Mouse (Mus musculus) intestine, embryonic 16.5 days (tissue): Measurements from ENCODE around the gene Wnt3. TPM values are rescaled to one million over a fixed set of nuclear protein-coding genes. Genes with fewer than 3 reads are reported as not detected.

ENCODE experiments used
- ATAC-seq: fragments of 200-750 bp; cut with Nextera tagmentation; 2 replicates; pipeline ENCODE4 v1.8.0; 2017; ENCODE audit warnings: moderate TSS enrichment, moderate library complexity
- H3K27ac ChIP-seq: fragments of 300-500 bp; sonication (generic); 2 replicates; pipeline ENCODE4 v1.5.1; 2014; ENCODE audit warnings: mild to moderate bottlenecking, low read length
- H3K27me3 ChIP-seq: fragments of 300-500 bp; sonication (generic); replicated peaks from 2 replicates; pipeline ENCODE4 v1.6.1; 2014; ENCODE audit warnings: low read length, control low read depth, mixed read lengths; ENCODE audit not compliant: control insufficient read depth, insufficient read depth
- H3K36me3 ChIP-seq: fragments of 300-500 bp; sonication (generic); 2 replicates; pipeline ENCODE4 v1.6.1; 2014; ENCODE audit warnings: low read length, control low read depth; ENCODE audit not compliant: control insufficient read depth, insufficient read depth
- H3K4me1 ChIP-seq: fragments of 300-500 bp; sonication (generic); 2 replicates; pipeline ENCODE4 v1.6.1; 2014; ENCODE audit warnings: low read length, control low read depth, mixed read lengths; ENCODE audit not compliant: control insufficient read depth, insufficient read depth
- H3K4me2 ChIP-seq: fragments of 300-500 bp; sonication (generic); 2 replicates; pipeline ENCODE4 v1.6.1; 2014; ENCODE audit warnings: low read depth, low read length, control low read depth
- H3K4me3 ChIP-seq: fragments of 300-500 bp; sonication (generic); 2 replicates; pipeline ENCODE4 v1.5.1; 2014; ENCODE audit warnings: mild to moderate bottlenecking, low read length
- H3K9ac ChIP-seq: fragments of 300-500 bp; sonication (generic); 2 replicates; pipeline ENCODE4 v1.6.1; 2014; ENCODE audit warnings: low read depth, low read length
- H3K9me3 ChIP-seq: fragments of 300-500 bp; sonication (generic); 2 replicates; pipeline ENCODE4 v1.6.1; 2016; ENCODE audit warnings: low read length, control low read depth; ENCODE audit not compliant: control insufficient read depth
- WGBS: fragments of 180-500 bp; shearing (Covaris S2); extraction: QIAGEN DNeasy Blood & Tissue Kit; methylation state at CpG from one replicate; pipeline ENCODE4 v1.1.7; 2014; 5-methylcytosine and 5-hydroxymethylcytosine counted together
- polyA plus RNA-seq: library from polyadenylated mRNA; unstranded; fragments of >200 nt; fragmentation: Nextera tagmentation; extraction: Ambion mirVana; gene quantifications from 2 replicates; pipeline ENCODE4 v1.2.1, GENCODE M21; 2015

Wnt3 gene
- polyA plus RNA-seq, 1 experiment from 2014 or later: 0.39 TPM

DNA sequence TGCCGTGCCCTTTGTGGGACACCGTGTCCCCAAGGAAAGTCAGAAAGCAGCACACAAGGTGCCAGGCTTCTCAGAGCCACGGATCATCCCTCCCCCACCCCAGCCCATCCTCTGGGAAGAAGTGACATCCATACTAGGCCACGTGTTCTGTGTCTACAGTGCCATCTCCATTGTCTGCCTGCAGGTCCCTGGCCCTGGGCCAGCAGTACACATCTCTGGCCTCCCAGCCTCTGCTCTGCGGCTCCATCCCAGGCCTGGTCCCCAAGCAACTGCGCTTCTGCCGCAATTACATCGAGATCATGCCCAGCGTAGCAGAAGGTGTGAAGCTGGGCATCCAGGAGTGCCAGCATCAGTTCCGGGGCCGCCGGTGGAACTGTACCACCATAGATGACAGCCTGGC lies 34.0 kb downstream of the Wnt3 start:
- no peak overlapping the region for H3K4me3 ChIP-seq
- no peak overlapping the region for H3K4me2 ChIP-seq
- H3K27me3 ChIP-seq: peaks cover 56% of the 10 kb centered on the region
- ATAC-seq: no peak
- no peak overlapping the region for H3K27ac ChIP-seq
- peaks cover 13% of the 10 kb centered on the region; the same call in 1 of the 2 replicates for H3K4me1 ChIP-seq
- 39% methylated on average over 12 of the region's 12 CpGs for WGBS
- no peaks in the 10 kb centered on the region for H3K36me3 ChIP-seq
- H3K9me3 ChIP-seq: peaks cover 8% of the 10 kb centered on the region
- no peak overlapping the region for H3K9ac ChIP-seq

GRCm38 (mm10) chr11:103808771-103809610 lies 35.0 kb downstream of the Wnt3 start:
- no peaks in the 10 kb centered on the region for H3K36me3 ChIP-seq
- WGBS: 8% methylated on average over 29 of the region's 29 CpGs
- H3K4me3 ChIP-seq: peak overlapping the region; percentile 63
- H3K27ac ChIP-seq: no peak overlapping the region
- no peak overlapping the region for H3K9ac ChIP-seq
- H3K4me1 ChIP-seq: peaks cover 13% of the 10 kb centered on the region; the same call in 1 of the 2 replicates
- peak overlapping the region; percentile 99 for H3K4me2 ChIP-seq
- no peak for ATAC-seq
- peaks cover 57% of the 10 kb centered on the region for H3K27me3 ChIP-seq
- H3K9me3 ChIP-seq: peaks cover 8% of the 10 kb centered on the region

- Histone ChIP-seq H3K4me1 (peaks cover 13% of the 10 kb centered on the region; the same call in 1 of the 2 replicates), H3K27me3 (peaks cover 57% of the 10 kb centered on the region), H3K4me2 (peak overlapping the region; percentile 99), H3K36me3 (no peaks in the 10 kb centered on the region), H3K4me3 (peak overlapping the region; percentile 63), H3K27ac (no peak overlapping the region), H3K9ac (peak overlapping the region; percentile 61), H3K9me3 (peaks cover 6% of the 10 kb centered on the region)
- under 1% methylated on average over 101 of the region's 107 CpGs for WGBS
- ATAC-seq: peak; percentile 39
These were observed 36.0 kb downstream of the Wnt3 start for GRCm38 (mm10) chr11:103809611-103810598.

- Histone ChIP-seq H3K4me3 (peak overlapping the region; percentile 63), H3K27ac (no peak overlapping the region), H3K4me1 (peaks cover 13% of the 10 kb centered on the region; the same call in 1 of the 2 replicates), H3K9ac (peak overlapping the region; percentile 61; the same call in 1 of the 2 replicates), H3K36me3 (no peaks in the 10 kb centered on the region), H3K9me3 (no peaks in the 10 kb centered on the region), H3K27me3 (peaks cover 57% of the 10 kb centered on the region), H3K4me2 (peak overlapping the region; percentile 99)
- 28% methylated on average over 12 of the region's 12 CpGs for WGBS
- ATAC-seq: no peak
These were observed 36.7 kb downstream of the Wnt3 start for GRCm38 (mm10) chr11:103810631-103811030.

DNA sequence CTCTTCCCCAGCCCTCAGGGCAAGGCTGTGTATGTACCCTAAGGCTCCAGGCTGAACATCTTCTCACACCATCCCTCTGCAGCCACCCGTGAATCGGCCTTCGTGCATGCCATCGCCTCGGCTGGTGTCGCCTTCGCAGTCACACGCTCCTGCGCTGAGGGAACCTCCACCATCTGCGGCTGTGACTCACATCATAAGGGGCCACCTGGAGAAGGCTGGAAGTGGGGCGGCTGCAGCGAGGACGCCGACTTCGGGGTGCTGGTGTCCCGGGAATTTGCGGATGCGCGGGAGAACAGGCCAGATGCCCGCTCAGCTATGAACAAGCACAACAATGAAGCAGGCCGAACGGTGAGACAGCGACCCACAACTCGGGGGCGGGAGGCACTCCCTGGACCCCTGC lies 37.3 kb downstream of the Wnt3 start:
- peaks cover 13% of the 10 kb centered on the region; the same call in 1 of the 2 replicates for H3K4me1 ChIP-seq
- no peaks in the 10 kb centered on the region for H3K36me3 ChIP-seq
- H3K27ac ChIP-seq: no peak overlapping the region
- H3K4me3 ChIP-seq: no peak overlapping the region
- WGBS: 73% methylated on average over 25 of the region's 25 CpGs
- H3K4me2 ChIP-seq: no peak overlapping the region
- peaks cover 57% of the 10 kb centered on the region for H3K27me3 ChIP-seq
- ATAC-seq: no peak
- H3K9me3 ChIP-seq: no peaks in the 10 kb centered on the region
- no peak overlapping the region for H3K9ac ChIP-seq

GRCm38 (mm10) chr11:103814808-103815207 lies 40.9 kb downstream of the Wnt3 start:
- no peak overlapping the region for H3K27ac ChIP-seq
- H3K4me2 ChIP-seq: no peak overlapping the region
- 24% methylated on average over 3 of the region's 3 CpGs for WGBS
- H3K9ac ChIP-seq: no peak overlapping the region
- H3K4me1 ChIP-seq: peaks cover 5% of the 10 kb centered on the region; the same call in 1 of the 2 replicates
- H3K27me3 ChIP-seq: peaks cover 28% of the 10 kb centered on the region
- peak; percentile 90 for ATAC-seq
- H3K36me3 ChIP-seq: no peaks in the 10 kb centered on the region
- no peaks in the 10 kb centered on the region for H3K9me3 ChIP-seq
- no peak overlapping the region for H3K4me3 ChIP-seq

- WGBS: 47% methylated on average over 13 of the region's 13 CpGs
- H3K9ac ChIP-seq: no peak overlapping the region
- no peaks in the 10 kb centered on the region for H3K9me3 ChIP-seq
- no peak overlapping the region for H3K27ac ChIP-seq
- H3K4me1 ChIP-seq: no peaks in the 10 kb centered on the region
- H3K4me3 ChIP-seq: no peak overlapping the region
- ATAC-seq: no peak
- peaks cover 16% of the 10 kb centered on the region for H3K27me3 ChIP-seq
- H3K36me3 ChIP-seq: no peaks in the 10 kb centered on the region
- no peak overlapping the region for H3K4me2 ChIP-seq
These were observed 42.0 kb downstream of the Wnt3 start for GRCm38 (mm10) chr11:103815986-103816385.

- WGBS: 81% methylated on average over 8 of the region's 8 CpGs
- H3K9me3 ChIP-seq: no peaks in the 10 kb centered on the region
- no peaks in the 10 kb centered on the region for H3K36me3 ChIP-seq
- no peak overlapping the region for H3K27ac ChIP-seq
- no peak overlapping the region for H3K4me2 ChIP-seq
- no peak overlapping the region for H3K9ac ChIP-seq
- H3K27me3 ChIP-seq: peaks cover 9% of the 10 kb centered on the region
- no peak overlapping the region for H3K4me3 ChIP-seq
- no peaks in the 10 kb centered on the region for H3K4me1 ChIP-seq
- ATAC-seq: no peak
These were observed 42.8 kb downstream of the Wnt3 start for GRCm38 (mm10) chr11:103816719-103817118.

DNA sequence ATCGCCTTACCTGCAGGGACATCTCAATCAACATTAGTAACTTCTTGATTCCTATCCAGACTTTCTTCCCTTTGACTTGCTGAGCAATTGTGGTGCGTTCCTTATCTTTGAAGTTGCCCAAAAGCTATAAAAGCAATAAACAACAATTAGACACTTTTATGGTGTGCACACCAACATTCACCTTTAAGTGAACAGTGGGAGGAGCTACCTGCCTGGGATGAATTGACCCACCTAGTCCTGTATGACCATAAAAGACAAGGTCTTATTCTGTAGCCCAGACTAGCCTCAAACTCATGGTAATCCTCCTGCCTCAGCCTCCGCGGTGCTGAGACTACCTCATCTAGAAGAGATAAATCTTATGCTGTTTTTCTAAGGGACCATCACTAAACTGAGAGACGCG lies 53.3 kb downstream of the Wnt3 start:
- Histone ChIP-seq H3K27ac (no peak overlapping the region), H3K9me3 (no peaks in the 10 kb centered on the region), H3K4me1 (no peaks in the 10 kb centered on the region), H3K4me2 (no peak overlapping the region), H3K4me3 (no peak overlapping the region), H3K27me3 (no peaks in the 10 kb centered on the region), H3K36me3 (no peaks in the 10 kb centered on the region), H3K9ac (no peak overlapping the region)
- WGBS: 78% methylated on average over 6 of the region's 6 CpGs
- peak; percentile 79 for ATAC-seq
